Mouse (Mus musculus) embryo, embryonic 11.5 days (tissue): ENCODE measurements around the gene Helz.
A peak's percentile ranks its signal among the peaks of the same experiment; 100 is the strongest.

Experiments used
- DNase-seq: peaks from one replicate; pipeline ENCODE4 v3.0.0-alpha.2; 2012; ENCODE audit warnings: low read depth, low spot score

Gene Helz

GRCm38 (mm10) chr11:107615696-107616095 lies 68.0 kb downstream of the Helz start:
- no peak for DNase-seq

- DNase-seq: no peak
Measured at GRCm38 (mm10) chr11:107617976-107618375, 70.2 kb downstream of the Helz start.

GRCm38 (mm10) chr11:107624661-107625060 lies 76.9 kb downstream of the Helz start:
- DNase-seq: no peak

GRCm38 (mm10) chr11:107625746-107626145 lies 78.0 kb downstream of the Helz start:
- no peak for DNase-seq

GRCm38 (mm10) chr11:107629504-107629903 lies 81.8 kb downstream of the Helz start:
- DNase-seq: peak; percentile 41

- no peak for DNase-seq
Measured at GRCm38 (mm10) chr11:107629951-107630350, 82.2 kb downstream of the Helz start.

GRCm38 (mm10) chr11:107631124-107631523 lies 83.4 kb downstream of the Helz start:
- no peak for DNase-seq

GRCm38 (mm10) chr11:107633563-107634146 lies 85.9 kb downstream of the Helz start:
- DNase-seq: no peak

- DNase-seq: no peak
Measured at GRCm38 (mm10) chr11:107638137-107638536, 90.4 kb downstream of the Helz start.

- DNase-seq: no peak
Measured at GRCm38 (mm10) chr11:107639657-107640056, 91.9 kb downstream of the Helz start.

GRCm38 (mm10) chr11:107644461-107644860 lies 96.7 kb downstream of the Helz start:
- no peak for DNase-seq

GRCm38 (mm10) chr11:107647330-107647729 lies 99.6 kb downstream of the Helz start:
- no peak for DNase-seq

GRCm38 (mm10) chr11:107648668-107649067 lies 100.9 kb downstream of the Helz start:
- DNase-seq: no peak

GRCm38 (mm10) chr11:107649458-107649857 lies 101.7 kb downstream of the Helz start:
- DNase-seq: no peak

GRCm38 (mm10) chr11:107650422-107651051 lies 102.8 kb downstream of the Helz start:
- DNase-seq: no peak

GRCm38 (mm10) chr11:107651391-107651790 lies 103.7 kb downstream of the Helz start:
- DNase-seq: no peak

GRCm38 (mm10) chr11:107652137-107652536 lies 104.4 kb downstream of the Helz start:
- no peak for DNase-seq

GRCm38 (mm10) chr11:107655538-107655937 lies 107.8 kb downstream of the Helz start:
- no peak for DNase-seq

GRCm38 (mm10) chr11:107657117-107657516 lies 109.4 kb downstream of the Helz start:
- no peak for DNase-seq

GRCm38 (mm10) chr11:107660452-107660851 lies 112.7 kb downstream of the Helz start:
- DNase-seq: no peak

GRCm38 (mm10) chr11:107662666-107663065 lies 114.9 kb downstream of the Helz start:
- DNase-seq: no peak

- no peak for DNase-seq
Measured at GRCm38 (mm10) chr11:107667542-107667941, 119.8 kb downstream of the Helz start.

GRCm38 (mm10) chr11:107668223-107668622 lies 120.5 kb downstream of the Helz start:
- DNase-seq: no peak

- no peak for DNase-seq
Measured at GRCm38 (mm10) chr11:107668977-107669376, 121.2 kb downstream of the Helz start.
